Mouse (Mus musculus): ENCODE measurements around the gene Poldip2.

Poldip2 gene

GRCm38 (mm10) chr11:78512025-78512957, at the start of gene Poldip2, which contains the start of gene Tmem199:
Gene Poldip2, plus strand, starts transcription at chr11:78512193.
Gene Tmem199, minus strand, starts transcription at chr11:78512172.
- in situ Hi-C loops (cut with MboI, MseI), result no loop called here

GRCm38 (mm10) chr11:78462669-78463068, 49.3 kb upstream of the Poldip2 start:
- in situ Hi-C loops (cut with MboI, MseI), result no loop called here

DNA sequence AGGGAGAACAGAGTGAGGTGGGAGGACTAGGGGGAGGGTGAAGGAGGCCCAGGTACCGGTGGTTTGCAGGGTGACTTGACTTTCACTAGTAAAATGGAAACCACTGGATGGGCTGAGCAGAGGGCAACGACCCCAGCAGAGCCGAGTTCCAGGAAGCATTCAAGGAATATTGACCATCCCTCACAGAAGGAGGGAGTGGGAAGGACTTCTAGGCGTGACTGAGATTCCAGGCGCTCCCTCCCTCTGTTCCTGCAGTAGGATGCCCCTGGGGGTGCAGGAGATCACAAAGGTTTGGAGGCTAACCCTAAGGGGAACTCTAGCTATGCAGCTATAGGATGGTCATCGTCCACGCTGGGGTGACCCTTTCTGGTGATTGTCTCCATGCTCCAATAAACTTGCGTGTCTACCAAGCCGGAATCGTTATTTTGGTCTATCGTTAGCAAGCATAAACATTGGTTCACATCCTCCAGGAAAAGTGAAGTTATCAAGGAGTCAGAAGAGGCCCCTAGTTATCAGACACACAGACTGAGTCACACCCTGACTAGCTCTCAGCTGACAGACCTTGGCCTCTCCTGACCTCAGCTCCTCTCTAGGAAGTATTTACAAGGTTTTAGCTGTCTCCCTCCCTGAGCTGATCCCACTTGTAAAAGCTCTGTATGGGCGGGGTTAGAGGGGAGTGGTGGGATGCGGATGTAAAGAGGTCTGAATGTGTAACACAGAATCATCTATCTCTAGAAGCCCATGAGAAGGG, 48.5 kb upstream of the Poldip2 start:
- in situ Hi-C loops (cut with MboI, MseI), result no loop called here

- in situ Hi-C loops (cut with MboI, MseI), result no loop called here
These were observed 46.9 kb upstream of the Poldip2 start for GRCm38 (mm10) chr11:78465116-78465515.

DNA sequence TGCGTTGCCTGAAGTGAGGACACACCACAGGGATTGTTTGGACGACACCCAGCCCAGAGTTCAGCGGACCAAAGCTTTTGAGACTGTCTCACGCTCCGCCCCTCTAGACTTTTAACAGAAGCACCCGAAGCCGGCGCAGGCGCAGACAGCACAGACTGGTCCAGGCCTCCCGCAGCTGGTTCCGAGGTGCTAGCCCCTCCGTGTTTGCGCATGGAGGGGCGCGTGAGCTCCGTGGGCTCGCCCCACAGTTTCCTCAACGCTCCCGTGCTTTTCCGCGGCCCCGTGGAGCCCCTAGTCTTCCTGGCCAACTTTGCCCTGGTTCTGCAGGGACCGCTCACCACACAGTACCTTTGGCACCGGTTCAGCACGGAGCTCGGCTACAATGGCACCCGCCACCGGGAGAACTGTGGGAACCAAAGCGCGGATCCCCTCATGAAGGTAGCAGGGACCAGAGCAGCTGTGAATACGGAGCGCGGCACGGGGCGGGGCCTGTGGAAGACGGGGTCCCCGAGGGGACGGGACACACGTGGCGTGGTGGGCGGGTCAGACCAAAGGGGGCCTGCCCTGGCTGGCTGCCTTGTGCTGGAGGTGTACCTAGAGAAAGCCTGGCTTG, 46.3 kb upstream of the Poldip2 start, which contains the start of gene Slc46a1:
Gene Slc46a1 (plus strand): TSS at position 130 of the 613 bp plus-strand sequence.
- in situ Hi-C loops (cut with MboI, MseI), result no loop called here

DNA sequence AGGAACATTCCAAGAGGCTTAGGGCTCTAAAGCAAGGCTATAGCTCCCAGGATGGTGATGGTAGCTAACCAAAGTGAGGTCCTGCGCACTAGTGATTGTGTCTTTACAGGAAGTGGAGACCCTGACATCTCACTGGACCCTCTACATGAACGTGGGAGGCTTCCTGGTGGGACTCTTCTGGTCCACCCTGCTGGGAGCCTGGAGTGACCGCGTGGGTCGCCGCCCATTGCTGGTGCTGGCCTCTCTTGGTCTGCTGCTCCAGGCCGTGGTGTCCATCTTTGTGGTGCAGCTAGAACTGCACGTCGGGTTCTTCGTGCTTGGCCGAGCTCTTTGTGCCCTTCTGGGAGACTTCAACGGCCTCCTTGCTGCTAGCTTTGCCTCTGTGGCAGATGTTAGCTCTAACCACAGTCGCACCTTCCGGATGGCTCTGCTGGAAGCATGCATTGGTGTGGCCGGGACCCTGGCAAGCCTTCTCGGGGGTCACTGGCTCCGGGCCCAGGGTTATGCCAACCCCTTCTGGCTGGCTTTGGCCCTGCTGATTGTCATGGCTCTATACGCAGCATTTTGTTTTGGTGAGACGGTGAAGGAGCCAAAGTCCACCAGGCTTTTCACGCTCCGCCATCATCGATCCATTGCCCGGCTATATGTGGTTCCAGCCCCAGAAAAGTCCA, 45.6 kb upstream of the Poldip2 start:
- in situ Hi-C loops (cut with MboI, MseI), result no loop called here

GRCm38 (mm10) chr11:78467515-78467914, 44.5 kb upstream of the Poldip2 start:
- in situ Hi-C loops (cut with MboI, MseI), result no loop called here

DNA sequence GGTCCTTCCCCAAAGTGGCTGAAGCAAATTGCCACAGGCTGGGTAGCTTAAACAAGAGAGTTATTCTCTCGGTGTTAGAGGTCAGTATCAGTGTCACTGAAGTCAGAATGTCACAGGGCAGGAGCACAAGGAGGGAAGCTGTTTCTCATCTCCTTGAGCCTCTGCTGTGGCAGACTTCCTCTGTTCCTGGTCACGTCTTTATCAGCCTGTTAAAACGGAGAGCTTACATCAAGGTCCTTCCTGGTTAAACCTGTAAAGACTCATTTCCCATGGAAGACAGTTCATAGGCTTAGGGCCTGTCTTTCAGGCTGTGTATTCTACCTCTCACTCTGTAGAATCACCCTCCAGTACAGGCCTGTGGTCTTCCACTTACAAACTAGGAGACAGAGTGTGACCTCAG, 44.1 kb upstream of the Poldip2 start:
- in situ Hi-C loops (cut with MboI, MseI), result no loop called here

DNA sequence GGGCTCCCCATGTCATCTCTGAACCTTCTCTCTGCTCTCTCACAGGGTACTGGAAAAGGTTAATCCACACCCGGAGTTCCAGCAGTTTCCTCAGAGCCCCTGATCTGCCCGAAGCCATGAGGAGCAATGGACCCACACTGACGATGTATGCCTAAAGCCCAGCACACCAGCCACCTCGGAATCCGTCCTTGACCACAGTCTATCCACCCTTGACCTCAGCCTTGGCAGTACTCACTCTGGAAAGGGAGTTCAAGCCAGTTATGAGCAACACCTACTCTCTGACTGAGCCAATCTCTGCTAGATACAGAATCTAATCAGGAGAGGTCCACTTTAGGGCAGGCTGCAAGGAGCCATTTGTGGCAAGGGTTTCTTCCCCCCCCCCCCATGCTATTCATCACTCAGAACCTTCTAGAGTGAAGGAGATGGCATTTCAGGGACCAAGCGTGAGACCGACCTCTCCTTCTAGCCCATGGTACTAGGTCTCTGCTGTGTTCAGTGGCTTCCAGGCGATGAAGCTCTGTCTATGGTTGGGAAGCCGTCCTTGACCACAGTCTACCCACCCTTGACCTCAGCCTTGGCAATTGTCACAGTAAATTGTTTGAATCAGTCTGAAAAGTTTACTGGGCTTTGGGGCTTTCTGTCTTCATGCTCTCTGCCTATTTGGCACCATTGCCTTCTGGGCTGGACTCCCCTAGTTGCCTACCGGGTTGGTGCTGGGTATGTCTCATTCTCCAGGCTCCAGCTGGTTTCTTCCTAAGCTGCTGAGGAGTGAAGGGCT, 40.5 kb upstream of the Poldip2 start:
- in situ Hi-C loops (cut with MboI, MseI), result no loop called here

- in situ Hi-C loops (cut with MboI, MseI), result no loop called here
These were observed 36.7 kb upstream of the Poldip2 start for GRCm38 (mm10) chr11:78475289-78475688.

DNA sequence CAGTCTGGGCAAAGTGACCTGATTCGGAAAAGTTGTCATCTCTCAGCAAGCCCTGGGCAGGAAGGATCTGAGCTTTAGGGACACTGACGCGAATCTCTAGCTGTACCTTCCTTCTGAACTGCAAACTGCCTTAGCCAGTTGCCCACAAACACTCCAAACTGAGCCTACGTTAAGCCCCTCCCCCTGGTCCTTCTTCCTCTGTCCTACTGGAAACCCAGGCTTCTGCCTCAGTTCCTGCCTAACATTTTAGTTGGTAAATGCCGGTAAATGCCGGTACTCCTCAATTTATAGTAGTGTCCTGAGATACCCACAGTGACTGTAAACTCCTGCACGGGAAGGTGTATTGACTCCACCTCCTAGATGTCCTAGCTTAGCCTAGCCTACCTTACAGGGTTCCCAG, 28.4 kb upstream of the Poldip2 start:
- in situ Hi-C loops (cut with MboI, MseI), result no loop called here

- in situ Hi-C loops (cut with MboI, MseI), result no loop called here
These were observed 23.8 kb upstream of the Poldip2 start for GRCm38 (mm10) chr11:78488168-78488567.

DNA sequence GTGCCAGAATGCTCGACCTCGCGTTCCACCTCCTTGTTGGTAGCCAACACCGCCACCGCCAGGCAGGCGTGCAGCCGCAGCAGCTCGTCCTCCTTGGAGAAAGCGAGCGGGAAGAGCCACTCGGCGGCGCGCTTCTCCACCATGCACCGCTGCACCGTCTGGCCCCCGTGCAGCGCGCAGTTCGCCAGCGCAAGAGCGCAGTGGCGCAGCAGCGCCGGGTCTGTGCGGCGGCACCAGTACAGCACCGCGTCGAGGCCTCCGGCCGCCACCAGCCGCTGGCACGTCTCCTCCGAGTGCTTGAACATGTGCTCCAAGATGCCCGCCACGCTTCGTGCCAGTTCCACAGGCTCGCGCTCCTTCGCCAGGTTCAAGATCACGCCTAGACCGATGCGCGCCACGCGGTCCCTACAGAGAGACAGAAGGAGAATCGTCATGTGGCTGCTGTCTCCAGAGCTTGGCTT, 21.2 kb upstream of the Poldip2 start:
- in situ Hi-C loops (cut with MboI, MseI), result loop anchor here in 1 of 2 experiments (10.0 kb wide), 1 partner anchor 1034 kb away; the partner anchor contains the start of gene Evi2b

DNA sequence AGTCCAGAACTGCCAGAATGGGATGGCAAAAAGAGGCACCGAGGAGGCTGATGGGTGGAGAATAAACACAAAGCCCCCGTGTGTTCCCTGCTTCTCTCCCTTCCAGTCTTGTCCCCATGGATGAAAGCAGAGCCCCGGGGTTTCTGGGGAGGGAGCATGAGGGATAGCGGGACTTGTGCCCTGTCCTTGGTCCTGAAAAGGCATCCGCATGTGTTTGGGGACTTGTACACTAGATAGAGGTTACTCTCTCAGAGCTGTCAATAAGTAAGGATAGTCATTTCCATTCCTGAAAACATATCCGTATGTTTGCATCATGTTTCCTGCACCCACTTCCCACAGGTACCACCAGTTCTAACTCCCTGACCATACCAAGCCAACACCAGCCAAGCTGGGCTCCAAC, 16.1 kb upstream of the Poldip2 start:
- in situ Hi-C loops (cut with MboI, MseI), result loop anchor here in 1 of 2 experiments (10.0 kb wide), 1 partner anchor 1029 kb away; the partner anchor contains the start of gene Evi2b

GRCm38 (mm10) chr11:78497071-78497541, 14.9 kb upstream of the Poldip2 start:
- in situ Hi-C loops (cut with MboI, MseI), result loop anchor here in 1 of 2 experiments (10.0 kb wide), 1 partner anchor 1028 kb away; the partner anchor contains the start of gene Evi2b

GRCm38 (mm10) chr11:78497544-78498522, 14.2 kb upstream of the Poldip2 start, which contains the start of gene Sarm1:
Gene Sarm1, minus strand, starts transcription at chr11:78497754.
- in situ Hi-C loops (cut with MboI, MseI), result loop anchor here in 1 of 2 experiments (10.0 kb wide), 1 partner anchor 1027 kb away; the partner anchor contains the start of gene Evi2b

DNA sequence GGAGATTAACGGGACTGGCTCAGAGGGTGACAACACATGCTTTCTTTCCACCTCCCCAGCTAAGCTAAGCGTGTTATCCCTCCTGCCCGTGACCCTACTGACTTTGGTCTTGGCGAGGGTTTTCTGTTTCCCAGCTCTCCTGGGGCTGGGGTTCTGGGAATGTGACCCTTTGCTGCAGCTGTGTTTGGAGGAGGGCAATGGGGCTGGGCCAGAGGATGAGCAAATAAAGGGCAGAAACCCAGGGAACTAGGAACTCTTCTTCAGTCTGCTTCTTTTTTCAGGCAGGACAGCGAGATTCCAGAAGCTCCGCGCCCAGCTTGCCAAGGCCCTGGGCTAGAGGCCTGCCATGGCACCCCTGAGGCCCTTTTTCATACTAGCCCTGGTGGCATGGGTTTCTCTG, 13.0 kb upstream of the Poldip2 start, which contains the start of gene Vtn:
Gene Vtn (plus strand): TSS at position 88 of the 400 bp plus-strand sequence.
- in situ Hi-C loops (cut with MboI, MseI), result loop anchor here in 1 of 2 experiments (10.0 kb wide), 1 partner anchor 1026 kb away; the partner anchor contains the start of gene Evi2b

DNA sequence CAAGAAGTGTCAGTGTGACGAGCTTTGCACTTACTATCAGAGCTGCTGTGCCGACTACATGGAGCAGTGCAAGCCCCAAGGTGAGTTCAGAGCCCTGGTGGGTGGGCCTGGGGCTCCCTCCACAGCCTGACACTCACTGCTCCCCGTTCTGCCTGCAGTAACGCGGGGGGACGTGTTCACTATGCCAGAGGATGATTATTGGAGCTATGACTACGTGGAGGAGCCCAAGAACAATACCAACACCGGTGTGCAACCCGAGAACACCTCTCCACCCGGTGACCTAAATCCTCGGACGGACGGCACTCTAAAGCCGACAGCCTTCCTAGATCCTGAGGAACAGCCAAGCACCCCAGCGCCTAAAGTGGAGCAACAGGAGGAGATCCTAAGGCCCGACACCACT, 12.4 kb upstream of the Poldip2 start:
- in situ Hi-C loops (cut with MboI, MseI), result loop anchor here in 1 of 2 experiments (10.0 kb wide), 1 partner anchor 1025 kb away; the partner anchor contains the start of gene Evi2b
